Mouse (Mus musculus) hindbrain, embryonic 15.5 days (tissue): ENCODE measurements around the gene Gas2. TPM values are rescaled to one million over a fixed set of nuclear protein-coding genes. Genes with fewer than 3 reads are reported as not detected.

Experiments used
- ATAC-seq: fragments of 200-750 bp; cut with Nextera tagmentation; 2 replicates; pipeline ENCODE4 v1.8.0; 2017; ENCODE audit warnings: low read depth, moderate number of reproducible peaks, moderate TSS enrichment; ENCODE audit not compliant: low FRiP score
- H3K27ac ChIP-seq: fragments of 300-500 bp; sonication (generic); replicated peaks from 2 replicates; pipeline ENCODE4 v1.5.1; 2015; ENCODE audit warnings: mild to moderate bottlenecking, inconsistent platforms
- H3K27me3 ChIP-seq: fragments of 300-500 bp; sonication (generic); 2 replicates; pipeline ENCODE4 v1.6.1; 2015; ENCODE audit warnings: control low read depth, inconsistent platforms
- H3K36me3 ChIP-seq: fragments of 300-500 bp; sonication (generic); 2 replicates; pipeline ENCODE4 v1.6.1; 2015; ENCODE audit warnings: control low read depth, inconsistent platforms
- H3K4me1 ChIP-seq: fragments of 300-500 bp; sonication (generic); replicated peaks from 2 replicates; pipeline ENCODE4 v1.6.1; 2015; ENCODE audit warnings: control low read depth, inconsistent platforms
- H3K4me2 ChIP-seq: fragments of 300-500 bp; sonication (generic); 2 replicates; pipeline ENCODE4 v1.6.1; 2015; ENCODE audit warnings: moderate library complexity, mild to moderate bottlenecking, inconsistent platforms
- H3K4me3 ChIP-seq: fragments of 300-500 bp; sonication (generic); 2 replicates; pipeline ENCODE4 v1.5.1; 2015; ENCODE audit warnings: mild to moderate bottlenecking, inconsistent platforms
- H3K9ac ChIP-seq: fragments of 300-500 bp; sonication (generic); 2 replicates; pipeline ENCODE4 v1.6.1; 2015; ENCODE audit warnings: inconsistent platforms
- H3K9me3 ChIP-seq: fragments of 300-500 bp; sonication (generic); 2 replicates; pipeline ENCODE4 v1.6.1; 2016; ENCODE audit warnings: control low read depth, inconsistent platforms
- WGBS: fragments of 180-500 bp; shearing (Covaris S2); methylation state at CpG from one replicate; pipeline ENCODE4 v1.1.7; 2015; 5-methylcytosine and 5-hydroxymethylcytosine counted together
- polyA plus RNA-seq: library from polyadenylated mRNA; unstranded; fragments of >200 nt; fragmentation: Nextera tagmentation; extraction: Ambion mirVana; gene quantifications from 2 replicates; pipeline ENCODE4 v1.2.1, GENCODE M21; 2015

Gas2 gene
- polyA plus RNA-seq, 1 experiment from 2014 or later, result 12.9 TPM

DNA sequence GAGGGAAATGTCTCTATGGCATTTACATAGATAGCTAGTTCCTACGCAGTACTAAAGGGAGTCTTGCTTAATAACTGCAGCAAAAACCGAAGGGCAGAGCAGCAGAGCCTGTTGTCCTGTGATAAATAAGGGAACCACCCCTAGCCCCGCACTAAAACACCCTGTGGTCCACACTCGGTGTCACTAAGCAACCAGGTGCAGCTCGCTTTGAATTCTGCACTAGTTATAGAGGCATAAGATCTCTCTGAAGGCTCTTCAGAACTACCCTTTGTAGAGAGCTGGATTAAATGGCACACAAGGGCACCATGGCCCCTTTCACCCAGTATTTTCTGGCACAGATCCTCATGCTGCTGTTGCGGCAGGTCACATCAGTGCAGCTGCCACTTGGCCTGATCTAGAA, 113.4 kb downstream of the Gas2 start:
- Histone ChIP-seq H3K4me1 (peaks cover 13% of the 10 kb centered on the region), H3K9me3 (no peaks in the 10 kb centered on the region), H3K4me2 (no peak overlapping the region), H3K36me3 (no peaks in the 10 kb centered on the region), H3K27ac (no peak overlapping the region), H3K9ac (no peak overlapping the region), H3K27me3 (no peaks in the 10 kb centered on the region), H3K4me3 (no peak overlapping the region)
- ATAC-seq, result no peak
- 50% methylated on average over 6 of the region's 6 CpGs for WGBS

DNA sequence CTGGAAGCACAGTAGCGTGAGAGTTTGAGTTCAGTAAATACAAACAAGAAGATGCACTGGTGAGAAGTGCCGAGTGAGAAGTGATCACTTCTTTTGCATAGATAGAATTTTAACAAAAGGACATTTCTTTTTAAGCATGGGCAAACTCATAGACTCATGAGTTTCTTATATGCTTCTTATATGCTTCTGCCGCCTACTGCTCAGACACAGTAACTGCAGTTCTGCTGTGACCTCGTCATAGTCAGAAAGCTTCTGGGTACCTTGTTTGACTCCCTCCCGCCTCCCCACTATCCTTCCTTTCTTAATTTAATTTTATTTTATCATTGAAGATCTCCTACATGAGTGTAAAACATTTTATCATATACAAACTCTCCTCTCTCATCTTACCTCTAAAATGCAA, 117.5 kb downstream of the Gas2 start:
- ATAC-seq, result no peak
- no peak overlapping the region for H3K4me3 ChIP-seq
- H3K4me2 ChIP-seq, result no peak overlapping the region
- H3K9me3 ChIP-seq, result no peaks in the 10 kb centered on the region
- H3K27ac ChIP-seq, result no peak overlapping the region
- H3K27me3 ChIP-seq, result no peaks in the 10 kb centered on the region
- 0 out of 2 replicates have a peak, but pooled peaks cover 6% of the 10 kb centered on the region for H3K4me1 ChIP-seq
- no peaks in the 10 kb centered on the region for H3K36me3 ChIP-seq
- H3K9ac ChIP-seq, result no peak overlapping the region
- WGBS, result 44% methylated on average over 5 of the region's 5 CpGs

DNA sequence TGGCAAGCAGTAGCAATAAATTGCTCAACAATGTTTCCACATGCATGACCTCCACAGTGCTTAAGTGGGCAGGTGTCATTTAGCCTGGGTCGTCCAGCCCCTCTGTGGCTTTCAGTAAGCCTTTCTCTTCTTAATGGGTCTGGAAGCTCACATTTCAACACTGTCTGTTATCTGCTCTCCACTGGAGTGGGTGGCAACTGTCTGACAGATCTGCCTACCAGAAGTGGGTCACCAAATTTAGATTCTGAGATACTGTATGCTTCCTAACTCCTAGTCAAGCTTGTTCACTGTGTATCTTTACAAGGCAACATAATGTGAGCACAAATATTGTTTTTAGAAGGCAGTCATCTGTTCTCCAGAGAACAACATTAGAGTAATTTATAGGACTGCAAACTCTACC, 120.5 kb downstream of the Gas2 start:
- no peaks in the 10 kb centered on the region for H3K36me3 ChIP-seq
- H3K9ac ChIP-seq, result no peak overlapping the region
- H3K9me3 ChIP-seq, result no peaks in the 10 kb centered on the region
- H3K27me3 ChIP-seq, result no peaks in the 10 kb centered on the region
- 52% methylated on average over 1 of the region's 1 CpGs for WGBS
- no peak overlapping the region for H3K4me2 ChIP-seq
- H3K4me3 ChIP-seq, result no peak overlapping the region
- no peak for ATAC-seq
- H3K27ac ChIP-seq, result no peak overlapping the region
- no peaks in the 10 kb centered on the region for H3K4me1 ChIP-seq

DNA sequence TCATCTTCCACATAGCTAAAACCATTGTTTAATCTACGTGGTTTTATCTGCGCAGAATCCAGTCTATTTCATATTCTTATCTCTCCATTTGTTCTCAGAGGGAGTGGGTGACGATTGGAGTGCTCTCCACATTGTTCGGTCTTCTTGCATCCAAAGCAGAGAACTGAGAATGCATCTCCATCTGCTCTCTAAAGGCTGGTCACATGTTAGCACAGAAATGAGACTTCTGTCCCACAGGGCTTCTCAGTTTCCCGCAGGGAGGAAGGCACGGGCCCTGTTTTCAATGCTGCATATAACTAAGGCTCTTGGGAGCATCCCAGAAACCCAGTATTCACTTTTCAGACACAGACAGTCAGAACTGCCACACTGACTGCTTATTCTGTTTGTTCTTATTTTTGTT, 123.9 kb downstream of the Gas2 start:
- no peaks in the 10 kb centered on the region for H3K9me3 ChIP-seq
- no peak overlapping the region for H3K4me2 ChIP-seq
- no peak overlapping the region for H3K27ac ChIP-seq
- no peak for ATAC-seq
- WGBS, result 80% methylated on average over 6 of the region's 6 CpGs
- H3K36me3 ChIP-seq, result no peaks in the 10 kb centered on the region
- H3K4me3 ChIP-seq, result no peak overlapping the region
- H3K4me1 ChIP-seq, result no peaks in the 10 kb centered on the region
- no peaks in the 10 kb centered on the region for H3K27me3 ChIP-seq
- no peak overlapping the region for H3K9ac ChIP-seq

DNA sequence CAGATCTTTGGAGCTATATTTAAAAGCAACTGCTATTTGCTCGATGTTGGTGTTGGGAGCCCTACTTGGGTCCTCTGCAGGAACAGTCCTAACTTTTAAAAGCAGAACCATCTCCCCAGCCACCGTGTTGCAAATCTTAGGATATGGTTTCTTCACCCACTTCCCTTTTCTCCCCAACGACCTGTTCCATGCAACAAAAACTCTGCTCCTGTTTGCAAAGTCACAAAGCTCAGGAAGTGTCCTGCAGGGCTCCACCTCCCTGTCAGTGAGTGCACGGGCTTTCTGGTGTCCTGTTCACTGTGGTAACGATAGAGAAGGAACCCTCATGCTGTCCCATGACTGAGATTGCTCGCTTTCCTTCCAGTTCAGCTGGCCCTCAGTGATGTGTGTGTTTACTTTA, 125.1 kb downstream of the Gas2 start:
- H3K4me1 ChIP-seq, result no peaks in the 10 kb centered on the region
- 78% methylated on average over 6 of the region's 6 CpGs for WGBS
- no peaks in the 10 kb centered on the region for H3K9me3 ChIP-seq
- H3K36me3 ChIP-seq, result no peaks in the 10 kb centered on the region
- no peak overlapping the region for H3K27ac ChIP-seq
- H3K27me3 ChIP-seq, result no peaks in the 10 kb centered on the region
- H3K9ac ChIP-seq, result no peak overlapping the region
- no peak for ATAC-seq
- H3K4me2 ChIP-seq, result no peak overlapping the region
- H3K4me3 ChIP-seq, result no peak overlapping the region

DNA sequence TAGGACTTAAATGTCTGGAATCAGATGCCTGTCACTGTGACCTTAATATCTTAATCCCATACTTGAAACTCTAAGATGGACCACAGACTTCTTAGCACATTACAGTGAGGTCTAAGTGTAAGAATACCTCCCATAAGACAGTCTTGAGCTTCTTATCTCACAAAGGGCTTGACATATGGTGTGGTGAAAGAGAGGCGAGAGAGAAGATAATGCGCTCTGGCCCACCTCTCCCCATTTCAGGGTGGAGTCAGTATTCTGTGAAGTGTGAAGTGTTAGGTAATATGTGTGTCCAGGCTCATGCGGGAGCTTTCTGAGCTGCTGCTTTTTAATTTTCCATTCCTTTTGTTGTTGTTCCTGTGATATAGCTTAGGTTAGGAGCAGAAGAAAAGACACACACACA, 129.2 kb downstream of the Gas2 start:
- ATAC-seq, result 0 out of 2 replicates have a peak, but pooled peaks have one; percentile 19
- no peaks in the 10 kb centered on the region for H3K27me3 ChIP-seq
- no peaks in the 10 kb centered on the region for H3K9me3 ChIP-seq
- no peak overlapping the region for H3K4me2 ChIP-seq
- H3K4me3 ChIP-seq, result no peak overlapping the region
- H3K36me3 ChIP-seq, result no peaks in the 10 kb centered on the region
- WGBS, result 87% methylated on average over 3 of the region's 3 CpGs
- no peak overlapping the region for H3K27ac ChIP-seq
- no peaks in the 10 kb centered on the region for H3K4me1 ChIP-seq
- no peak overlapping the region for H3K9ac ChIP-seq

DNA sequence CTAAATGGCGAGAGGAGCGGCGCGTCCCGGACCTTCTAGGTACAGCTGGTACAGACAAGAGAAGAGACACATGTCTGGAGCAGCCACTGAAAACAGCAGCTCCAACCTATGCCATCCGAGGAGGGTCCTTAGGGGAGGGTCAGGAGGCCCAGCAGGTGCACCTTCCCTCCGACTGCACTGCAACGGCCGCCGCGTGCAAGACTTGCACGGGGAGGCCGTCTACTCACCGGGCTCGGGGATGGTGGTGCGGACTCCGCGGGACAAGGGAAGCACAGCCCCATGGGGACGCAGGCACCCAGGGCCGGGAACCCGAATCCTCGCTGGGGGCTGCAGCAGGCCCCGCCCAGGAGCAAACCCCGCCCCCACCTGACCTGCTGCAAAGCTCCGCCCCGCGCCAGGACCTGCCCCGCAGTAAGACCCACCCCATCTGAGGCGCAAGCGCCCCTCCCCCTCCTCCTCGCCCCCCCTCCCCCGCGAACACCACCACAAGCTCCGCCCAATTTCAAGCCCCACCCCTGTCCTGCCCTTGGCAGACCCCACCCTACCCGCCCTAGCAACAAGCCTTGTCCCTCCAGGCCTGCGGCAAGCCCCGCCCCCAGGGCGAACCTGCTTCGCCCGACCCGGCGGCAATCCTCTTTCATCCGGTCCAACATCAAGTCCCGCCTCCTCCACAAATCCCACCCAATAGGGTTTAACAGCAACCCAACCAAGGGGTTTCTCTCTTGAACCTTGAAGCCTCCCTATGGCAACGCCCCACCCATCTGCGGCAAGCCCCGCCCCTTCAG, 143.9 kb downstream of the Gas2 start, which contains the start of gene Svip:
TSS of gene Svip (minus strand) at position 508 of the 785 bp plus-strand sequence.
- H3K9me3 ChIP-seq, result no peaks in the 10 kb centered on the region
- peak; percentile 97 for ATAC-seq
- H3K4me2 ChIP-seq, result peak within 1 kb of the TSS; percentile 80
- H3K4me3 ChIP-seq, result peak within 1 kb of the TSS; percentile 69
- peak within 1 kb of the TSS; percentile 58 for H3K9ac ChIP-seq
- WGBS, result under 1% methylated on average over 38 of the region's 47 CpGs
- peaks cover 9% of the 10 kb centered on the region for H3K4me1 ChIP-seq
- H3K36me3 ChIP-seq, result no peaks in the 10 kb centered on the region; the same call in 1 of the 2 replicates
- H3K27ac ChIP-seq, result peak within 1 kb of the TSS; percentile 84
- 0 out of 2 replicates have a peak, but pooled peaks cover 2% of the 10 kb centered on the region for H3K27me3 ChIP-seq

DNA sequence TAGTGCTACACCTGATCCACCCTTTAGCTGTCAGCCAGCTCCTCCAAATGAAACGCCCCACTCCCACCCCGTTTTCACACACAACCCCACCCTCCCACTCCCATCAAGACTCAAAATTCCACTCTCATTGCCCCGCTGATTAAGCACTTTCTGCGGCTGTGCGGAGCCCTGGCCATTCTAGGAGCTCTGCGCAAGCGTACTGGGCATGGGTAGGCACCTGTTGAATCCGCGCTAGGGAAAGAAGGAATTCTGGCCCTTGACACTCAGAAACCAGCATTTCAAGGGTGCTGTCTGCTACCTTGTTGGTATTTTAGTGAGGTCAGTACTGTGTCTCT, 144.4 kb downstream of the Gas2 start:
- Histone ChIP-seq H3K27ac (peak overlapping the region; percentile 84), H3K36me3 (no peaks in the 10 kb centered on the region; the same call in 1 of the 2 replicates), H3K4me1 (peaks cover 9% of the 10 kb centered on the region), H3K9ac (peak overlapping the region; percentile 58), H3K9me3 (no peaks in the 10 kb centered on the region), H3K4me2 (peak overlapping the region; percentile 80), H3K27me3 (0 out of 2 replicates have a peak, but pooled peaks cover 2% of the 10 kb centered on the region), H3K4me3 (peak overlapping the region; percentile 69)
- 1% methylated on average over 9 of the region's 9 CpGs for WGBS
- peak; percentile 90; the same call in 1 of the 2 replicates for ATAC-seq

DNA sequence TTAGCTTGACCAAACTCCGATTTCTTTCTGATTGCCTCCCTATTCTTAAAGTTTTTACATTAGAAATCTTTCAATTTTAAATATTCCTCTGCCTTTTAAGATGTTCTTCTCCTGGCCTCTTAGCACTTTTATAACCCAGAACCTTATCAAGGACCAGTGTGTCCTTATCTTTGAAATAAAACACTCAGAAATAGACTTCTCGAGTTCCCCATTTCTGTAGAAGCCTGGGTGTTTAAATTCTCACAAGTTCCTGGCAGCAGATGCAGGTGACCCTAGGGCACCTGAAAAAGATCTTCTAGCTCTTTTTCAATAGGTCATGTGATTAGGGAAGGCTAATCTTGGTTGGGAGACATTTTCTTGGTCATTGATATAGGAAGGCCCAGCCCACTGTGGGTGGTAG, 145.3 kb downstream of the Gas2 start:
- WGBS, result 93% methylated on average over 2 of the region's 2 CpGs
- 0 out of 2 replicates have a peak, but pooled peaks cover 2% of the 10 kb centered on the region for H3K27me3 ChIP-seq
- ATAC-seq, result no peak

DNA sequence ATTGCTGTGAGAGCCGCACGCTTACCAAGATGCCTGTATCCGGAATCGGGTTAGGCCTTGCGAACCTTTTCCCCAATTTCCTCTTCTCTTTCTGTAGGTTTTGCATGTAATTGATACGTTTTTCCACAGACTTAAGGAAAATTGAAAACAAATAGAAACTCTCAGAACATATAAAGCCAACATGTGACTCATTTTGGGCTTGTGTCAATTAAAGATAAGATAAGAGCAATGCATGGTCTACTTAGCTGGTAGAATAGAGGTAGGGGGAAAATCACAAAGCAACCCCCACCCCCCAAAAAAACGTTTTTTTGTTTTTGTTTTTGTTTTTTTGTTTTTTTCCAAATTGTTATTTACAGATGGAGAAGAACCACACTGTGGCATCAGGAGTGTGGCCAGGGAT, 151.6 kb downstream of the Gas2 start:
- ATAC-seq, result no peak
- Histone ChIP-seq H3K9ac (no peak overlapping the region), H3K9me3 (no peaks in the 10 kb centered on the region), H3K4me3 (no peak overlapping the region), H3K36me3 (no peaks in the 10 kb centered on the region), H3K27me3 (no peaks in the 10 kb centered on the region), H3K4me2 (no peak overlapping the region), H3K27ac (no peak overlapping the region), H3K4me1 (no peaks in the 10 kb centered on the region)
- WGBS, result 81% methylated on average over 7 of the region's 7 CpGs

More for the DNA sequence above, 145.3 kb downstream of the Gas2 start:
- H3K27ac ChIP-seq, result no peak overlapping the region
- H3K9me3 ChIP-seq, result no peaks in the 10 kb centered on the region
- no peak overlapping the region for H3K4me3 ChIP-seq
- peaks cover 9% of the 10 kb centered on the region for H3K4me1 ChIP-seq
- H3K9ac ChIP-seq, result no peak overlapping the region
- no peak overlapping the region for H3K4me2 ChIP-seq
- no peaks in the 10 kb centered on the region; the same call in 1 of the 2 replicates for H3K36me3 ChIP-seq

DNA sequence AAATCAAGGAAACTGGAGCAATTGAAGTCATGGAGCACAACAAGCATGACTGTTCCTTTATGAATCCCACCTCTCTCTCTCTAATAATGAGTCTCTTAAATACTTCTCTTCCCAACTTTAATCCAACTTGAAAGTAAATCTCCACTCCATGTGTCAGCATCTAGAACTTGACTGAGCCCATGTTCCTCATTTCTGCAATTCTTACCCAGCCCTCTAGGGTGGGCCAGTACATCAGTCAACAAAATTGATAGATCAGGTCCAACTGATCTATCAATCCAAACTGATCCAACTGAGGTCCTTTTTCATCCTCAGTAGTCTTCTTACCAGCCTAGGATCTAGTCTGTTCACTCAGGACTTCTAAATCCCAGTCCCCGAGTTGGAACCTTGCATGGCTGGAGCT, 153.4 kb downstream of the Gas2 start:
- H3K27me3 ChIP-seq, result no peaks in the 10 kb centered on the region
- no peak overlapping the region for H3K27ac ChIP-seq
- no peak overlapping the region for H3K9ac ChIP-seq
- no peaks in the 10 kb centered on the region for H3K9me3 ChIP-seq
- 85% methylated on average over 1 of the region's 1 CpGs for whole genome bisulfite sequencing
- H3K4me2 ChIP-seq, result no peak overlapping the region
- no peak for ATAC-seq
- H3K4me3 ChIP-seq, result no peak overlapping the region
- no peaks in the 10 kb centered on the region for H3K4me1 ChIP-seq
- H3K36me3 ChIP-seq, result no peaks in the 10 kb centered on the region

DNA sequence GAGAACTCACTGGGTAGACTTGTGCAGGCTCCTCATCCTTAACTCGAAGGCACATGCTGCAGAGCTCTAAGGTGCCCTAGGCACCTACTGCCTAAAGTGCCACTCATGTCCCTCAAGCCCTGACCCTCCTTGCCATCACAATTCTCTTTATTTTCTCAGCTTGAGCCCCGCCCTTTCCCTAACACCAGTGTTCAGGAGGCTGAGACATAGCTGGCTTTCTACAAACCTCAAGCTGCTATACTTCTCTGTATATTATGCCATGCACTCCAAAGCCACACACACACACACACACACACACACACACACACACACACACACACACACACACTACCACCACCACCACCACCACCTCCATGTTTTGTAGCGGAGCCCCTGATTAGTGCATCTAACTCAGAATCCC, 153.8 kb downstream of the Gas2 start, which contains the start of gene 1700015G11Rik:
TSS of gene 1700015G11Rik (minus strand) at position 101 of the 400 bp plus-strand sequence.
- no peak within 1 kb of the TSS for H3K9ac ChIP-seq
- H3K27ac ChIP-seq, result no peak within 1 kb of the TSS
- H3K4me2 ChIP-seq, result no peak within 1 kb of the TSS
- WGBS, result 85% methylated on average over 3 of the region's 3 CpGs
- no peaks in the 10 kb centered on the region for H3K9me3 ChIP-seq
- no peak within 1 kb of the TSS for H3K4me3 ChIP-seq
- H3K36me3 ChIP-seq, result no peaks in the 10 kb centered on the region
- H3K4me1 ChIP-seq, result no peaks in the 10 kb centered on the region
- no peak for ATAC-seq
- no peaks in the 10 kb centered on the region for H3K27me3 ChIP-seq
